Mouse (Mus musculus) forebrain, embryonic 10.5 days (tissue): Measurements from ENCODE around the gene Map2. TPM values are rescaled to one million over a fixed set of nuclear protein-coding genes. Genes with fewer than 3 reads are reported as not detected.

ENCODE experiments used
- DNase-seq: peaks from one replicate; pipeline ENCODE4 v3.0.0-alpha.2; 2017; ENCODE audit warnings: low spot score; ENCODE audit errors: extremely low spot score
- H3K27ac ChIP-seq: fragments of 300-500 bp; sonication (generic); 2 replicates; pipeline ENCODE4 v1.5.1; 2016; ENCODE audit warnings: mild to moderate bottlenecking
- H3K27me3 ChIP-seq: fragments of 300-500 bp; sonication (generic); 2 replicates; pipeline ENCODE4 v1.6.1; 2016; ENCODE audit warnings: mild to moderate bottlenecking; ENCODE audit not compliant: poor library complexity, severe bottlenecking
- H3K36me3 ChIP-seq: fragments of 300-500 bp; sonication (generic); replicated peaks from 2 replicates; pipeline ENCODE4 v1.6.1; 2016; ENCODE audit warnings: mild to moderate bottlenecking, moderate library complexity
- H3K4me1 ChIP-seq: fragments of 300-500 bp; sonication (generic); 2 replicates; pipeline ENCODE4 v1.6.1; 2016
- H3K4me3 ChIP-seq: fragments of 300-500 bp; sonication (generic); 2 replicates; pipeline ENCODE4 v1.5.1; 2016; ENCODE audit warnings: mild to moderate bottlenecking, moderate library complexity
- H3K9me3 ChIP-seq: fragments of 300-500 bp; sonication (generic); 2 replicates; pipeline ENCODE4 v1.6.1; 2016; ENCODE audit warnings: mild to moderate bottlenecking, moderate library complexity
- WGBS: fragments of 180-500 bp; shearing (Covaris S2); methylation state at CpG from one replicate; pipeline ENCODE4 v1.1.7; 2016; 5-methylcytosine and 5-hydroxymethylcytosine counted together
- polyA plus RNA-seq: library from polyadenylated mRNA; unstranded; fragments of >200 nt; fragmentation: Nextera tagmentation; extraction: Ambion mirVana; gene quantifications from 2 replicates; pipeline ENCODE4 v1.2.1, GENCODE M21; 2016

The Map2 gene
- 59.6 and 73.6 TPM in 2 replicates for polyA plus RNA-seq

DNA sequence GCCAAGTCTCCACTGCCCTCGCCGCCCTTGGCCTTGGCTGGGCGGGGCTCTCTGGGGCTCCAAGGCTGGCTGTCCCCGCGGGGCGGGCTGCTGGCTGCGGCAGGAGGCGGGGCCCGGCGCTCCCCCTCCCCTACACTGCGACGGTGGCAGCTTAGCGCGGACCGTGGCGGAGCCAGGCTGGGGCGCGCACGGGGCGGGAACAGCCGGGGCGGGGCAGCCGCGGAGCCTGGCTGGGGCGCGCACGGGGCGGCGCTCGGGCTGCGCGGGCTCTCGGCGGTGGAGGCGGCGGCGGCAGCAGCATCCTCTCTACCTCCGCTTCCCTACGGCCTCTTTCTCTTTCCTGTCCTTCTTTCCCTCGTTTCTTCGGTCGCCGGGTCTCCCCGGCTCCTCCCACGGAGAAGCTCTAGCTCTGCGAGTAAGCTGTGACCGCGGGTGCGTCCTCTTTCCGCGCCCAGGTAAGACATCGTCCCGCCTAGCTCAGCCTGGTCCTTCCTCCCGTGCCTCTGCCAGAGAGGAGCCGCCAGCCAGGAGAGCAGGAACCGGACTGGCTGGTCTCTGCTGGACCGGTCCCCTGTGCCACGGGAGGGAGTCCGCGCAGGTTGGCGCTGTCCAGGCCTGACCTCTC, at the start of gene Map2:
Gene Map2, plus strand, starts transcription at position 233 of the 625 bp plus-strand sequence.
- no peaks in the 10 kb centered on the region for H3K9me3 ChIP-seq
- under 1% methylated on average over 61 of the region's 61 CpGs for WGBS

DNA sequence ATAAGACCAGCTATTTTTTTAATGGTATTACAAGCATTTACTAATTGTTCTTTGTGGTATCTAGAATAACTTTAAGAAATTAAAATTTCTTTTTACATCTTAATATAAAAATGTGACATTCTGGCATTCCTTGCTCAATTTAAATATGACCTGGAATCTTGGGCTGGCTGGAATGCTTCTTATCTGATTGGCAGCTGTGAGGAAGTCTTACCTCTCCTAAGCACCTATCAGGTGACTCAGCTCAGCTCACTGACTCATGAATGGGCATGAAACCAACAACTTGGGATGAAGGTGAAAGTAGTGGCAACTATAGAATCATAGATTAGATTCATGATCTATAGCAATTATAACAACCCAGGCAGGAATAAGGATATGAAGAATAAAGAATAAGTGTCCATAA, 42.1 kb upstream of the Map2 start:
- DNase-seq = no peak
- H3K27me3 ChIP-seq = no peaks in the 10 kb centered on the region
- H3K4me3 ChIP-seq = no peak overlapping the region
- no peaks in the 10 kb centered on the region for H3K36me3 ChIP-seq
- H3K27ac ChIP-seq = no peak overlapping the region
- no peaks in the 10 kb centered on the region for H3K4me1 ChIP-seq
- no peaks in the 10 kb centered on the region for H3K9me3 ChIP-seq

More for the DNA sequence above, at the start of gene Map2:
- peaks cover 16% of the 10 kb centered on the region for H3K27me3 ChIP-seq
- H3K36me3 ChIP-seq = no peaks in the 10 kb centered on the region; the same call in 1 of the 2 replicates
- peak within 1 kb of the TSS; percentile 83 for H3K4me3 ChIP-seq
- DNase-seq = peak; percentile 82
- H3K4me1 ChIP-seq = peaks cover 47% of the 10 kb centered on the region
- H3K27ac ChIP-seq = peak within 1 kb of the TSS; percentile 90

DNA sequence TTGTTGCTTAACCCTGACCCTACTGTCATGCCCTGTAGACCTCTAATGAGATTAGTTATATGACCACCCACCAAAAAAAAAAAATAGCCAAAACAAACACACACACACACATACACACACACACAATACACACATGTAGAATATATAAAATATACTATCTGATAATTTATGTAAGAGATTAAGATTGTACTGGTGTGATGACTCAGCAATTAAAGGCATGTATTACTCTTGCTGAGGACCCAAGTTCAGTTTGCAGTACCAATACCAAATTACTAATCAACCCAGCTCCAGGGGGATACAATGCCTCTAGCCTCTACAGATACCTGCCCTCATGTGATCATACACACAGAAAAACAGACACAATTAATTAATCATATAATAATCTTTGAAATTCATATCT, 39.7 kb upstream of the Map2 start:
- DNase-seq = no peak
- no peaks in the 10 kb centered on the region for H3K36me3 ChIP-seq
- H3K27ac ChIP-seq = no peak overlapping the region
- H3K4me1 ChIP-seq = no peaks in the 10 kb centered on the region
- H3K27me3 ChIP-seq = no peaks in the 10 kb centered on the region
- no peaks in the 10 kb centered on the region for H3K9me3 ChIP-seq
- no peak overlapping the region for H3K4me3 ChIP-seq

DNA sequence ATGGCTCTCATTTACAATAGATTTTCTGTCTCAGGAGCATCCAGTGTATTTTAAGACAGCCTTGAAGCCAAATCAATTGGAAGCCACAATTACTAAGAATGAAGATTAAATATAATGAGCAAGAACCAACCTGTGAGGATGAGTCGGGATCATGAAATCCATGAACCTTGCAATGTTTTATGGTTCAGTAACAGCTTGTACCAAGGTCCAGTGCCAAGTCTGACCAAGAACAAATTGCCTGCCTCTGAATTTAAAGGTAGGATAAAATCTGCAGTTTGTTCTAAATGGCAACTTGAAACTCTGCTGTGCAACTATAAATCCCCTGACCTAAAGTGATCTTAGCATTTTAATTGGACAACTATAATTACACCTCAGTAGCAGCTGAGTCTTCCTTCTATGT, 34.4 kb upstream of the Map2 start:
- Histone ChIP-seq H3K4me1 (0 out of 2 replicates have a peak, but pooled peaks cover 3% of the 10 kb centered on the region), H3K27ac (no peak overlapping the region), H3K27me3 (no peaks in the 10 kb centered on the region), H3K36me3 (no peaks in the 10 kb centered on the region), H3K4me3 (no peak overlapping the region), H3K9me3 (no peaks in the 10 kb centered on the region)
- no peak for DNase-seq
- WGBS = 92% methylated on average over 1 of the region's 1 CpGs

DNA sequence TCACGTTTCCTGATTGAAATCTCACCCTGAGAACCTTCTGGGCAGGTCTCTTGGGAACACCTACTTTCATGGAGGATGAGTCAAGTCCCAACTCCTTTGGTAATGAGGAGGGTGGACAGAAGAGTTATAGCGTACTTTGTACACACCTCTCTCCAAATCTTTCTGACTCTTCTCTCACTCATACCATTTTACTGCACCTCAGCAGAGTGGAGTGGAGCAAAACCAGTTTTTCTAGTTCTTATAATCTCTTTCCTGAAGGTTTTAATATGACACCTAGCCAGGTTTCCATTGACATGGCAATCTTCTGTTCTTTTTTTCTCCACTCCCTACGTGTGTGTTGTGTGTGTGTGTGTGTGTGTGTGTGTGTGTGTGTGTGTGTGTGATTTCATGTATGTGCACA, 29.9 kb upstream of the Map2 start:
- Histone ChIP-seq H3K36me3 (no peaks in the 10 kb centered on the region), H3K4me3 (no peak overlapping the region), H3K27ac (no peak overlapping the region), H3K4me1 (peaks cover 8% of the 10 kb centered on the region; the same call in 1 of the 2 replicates), H3K27me3 (no peaks in the 10 kb centered on the region), H3K9me3 (no peaks in the 10 kb centered on the region)
- no peak for DNase-seq
- WGBS = 86% methylated on average over 3 of the region's 3 CpGs

DNA sequence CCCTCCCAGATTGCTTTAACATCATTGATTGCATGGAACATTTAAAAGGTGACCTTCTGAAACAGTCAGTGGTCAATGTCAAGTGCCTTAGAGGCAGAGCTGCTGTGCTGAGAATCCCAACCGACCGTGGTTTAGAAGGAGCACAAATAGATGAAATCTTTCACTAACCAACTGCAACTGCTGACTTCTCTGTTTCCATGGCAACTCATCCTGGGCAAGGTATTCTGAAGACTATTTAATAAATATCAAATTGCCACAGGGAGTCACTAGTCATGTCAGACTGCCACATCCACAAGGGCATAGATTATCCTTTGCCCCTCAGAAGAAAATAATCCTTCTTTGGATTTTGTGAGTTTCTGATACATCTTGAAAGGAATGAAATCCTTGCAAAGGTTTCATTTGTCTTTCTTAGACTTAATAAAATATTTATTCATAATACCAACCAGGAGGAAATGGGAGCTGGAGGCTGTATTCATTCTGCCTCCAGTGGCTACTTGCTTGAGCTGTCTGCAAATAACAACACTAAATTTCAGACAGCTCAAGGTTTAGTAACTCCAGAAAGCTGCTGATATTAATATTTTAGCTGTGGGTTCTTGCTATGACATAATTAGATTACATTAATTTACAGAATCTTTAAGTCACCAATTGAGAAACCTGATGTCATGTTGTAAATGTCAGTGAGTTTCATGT, 26.1 kb upstream of the Map2 start:
- Histone ChIP-seq H3K4me3 (no peak overlapping the region), H3K9me3 (no peaks in the 10 kb centered on the region), H3K36me3 (no peaks in the 10 kb centered on the region), H3K4me1 (peaks cover 8% of the 10 kb centered on the region; the same call in 1 of the 2 replicates), H3K27ac (no peak overlapping the region), H3K27me3 (no peaks in the 10 kb centered on the region)
- no peak for DNase-seq
- 73% methylated on average over 2 of the region's 2 CpGs for WGBS

DNA sequence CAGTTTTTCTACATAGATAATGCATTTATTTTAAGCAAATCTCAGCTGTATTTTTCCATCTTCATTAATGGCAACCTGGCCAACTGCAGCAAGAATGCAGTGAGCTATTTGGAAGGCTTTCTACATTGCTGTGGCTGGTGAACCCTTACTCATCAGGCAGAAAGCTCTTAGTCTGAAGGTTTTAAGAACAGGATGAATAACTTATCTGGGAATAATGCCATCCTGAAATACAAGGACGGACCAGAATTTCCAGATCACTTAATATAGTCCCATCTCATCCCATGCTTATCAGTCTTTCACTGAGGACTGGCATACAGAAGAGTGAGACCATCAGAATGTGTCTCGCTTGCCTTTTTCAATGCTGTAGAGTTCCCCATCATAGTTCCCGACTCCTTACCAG, 24.3 kb upstream of the Map2 start:
- Histone ChIP-seq H3K4me3 (no peak overlapping the region), H3K4me1 (peaks cover 5% of the 10 kb centered on the region; the same call in 1 of the 2 replicates), H3K9me3 (no peaks in the 10 kb centered on the region), H3K27ac (no peak overlapping the region), H3K36me3 (no peaks in the 10 kb centered on the region), H3K27me3 (no peaks in the 10 kb centered on the region)
- no peak for DNase-seq
- 86% methylated on average over 3 of the region's 3 CpGs for WGBS

DNA sequence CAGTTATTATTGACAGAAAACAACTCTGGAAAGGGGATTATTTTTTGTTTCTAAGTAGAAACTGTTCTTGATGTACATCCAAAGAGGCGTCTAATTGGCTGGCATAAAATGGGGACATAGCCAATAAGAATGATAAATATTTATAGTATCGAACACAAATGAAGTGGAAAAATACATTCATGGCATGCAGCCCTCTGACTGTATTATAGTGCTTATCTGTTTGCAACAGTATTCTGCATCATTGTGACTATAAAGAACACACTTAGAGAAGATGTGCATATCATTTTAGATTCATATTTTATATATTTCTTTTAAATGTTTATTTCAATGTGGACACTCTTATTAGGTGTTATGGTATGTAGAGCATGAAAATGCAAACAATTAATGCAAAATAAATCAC, 17.9 kb upstream of the Map2 start:
- H3K27me3 ChIP-seq = no peaks in the 10 kb centered on the region
- H3K4me3 ChIP-seq = no peak overlapping the region

DNA sequence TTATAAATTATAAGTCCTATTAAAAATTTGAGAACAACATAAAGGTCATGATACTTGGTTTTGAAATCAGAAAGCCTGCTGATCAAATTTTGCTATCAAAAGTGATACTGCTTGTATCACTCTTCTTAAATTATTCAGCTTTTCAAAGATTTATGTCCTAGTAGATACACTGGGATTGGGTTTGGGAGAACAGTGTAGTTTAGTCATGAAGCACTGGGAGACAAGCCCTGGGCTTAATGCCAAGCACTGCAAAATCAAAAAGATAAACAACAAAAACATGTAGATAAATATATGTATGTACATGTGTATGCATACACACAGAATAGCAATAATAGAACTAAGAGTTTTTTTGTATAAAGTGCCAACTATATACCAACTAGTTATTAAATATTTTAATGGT, 17.5 kb upstream of the Map2 start:
- DNase-seq = no peak
- H3K4me1 ChIP-seq = no peaks in the 10 kb centered on the region
- H3K9me3 ChIP-seq = no peaks in the 10 kb centered on the region
- H3K36me3 ChIP-seq = no peaks in the 10 kb centered on the region
- no peaks in the 10 kb centered on the region for H3K27me3 ChIP-seq
- no peak overlapping the region for H3K4me3 ChIP-seq
- no peak overlapping the region for H3K27ac ChIP-seq

More for the DNA sequence above, 17.9 kb upstream of the Map2 start:
- Histone ChIP-seq H3K27ac (no peak overlapping the region), H3K9me3 (no peaks in the 10 kb centered on the region), H3K4me1 (no peaks in the 10 kb centered on the region), H3K36me3 (no peaks in the 10 kb centered on the region)
- 91% methylated on average over 2 of the region's 2 CpGs for WGBS
- no peak for DNase-seq

DNA sequence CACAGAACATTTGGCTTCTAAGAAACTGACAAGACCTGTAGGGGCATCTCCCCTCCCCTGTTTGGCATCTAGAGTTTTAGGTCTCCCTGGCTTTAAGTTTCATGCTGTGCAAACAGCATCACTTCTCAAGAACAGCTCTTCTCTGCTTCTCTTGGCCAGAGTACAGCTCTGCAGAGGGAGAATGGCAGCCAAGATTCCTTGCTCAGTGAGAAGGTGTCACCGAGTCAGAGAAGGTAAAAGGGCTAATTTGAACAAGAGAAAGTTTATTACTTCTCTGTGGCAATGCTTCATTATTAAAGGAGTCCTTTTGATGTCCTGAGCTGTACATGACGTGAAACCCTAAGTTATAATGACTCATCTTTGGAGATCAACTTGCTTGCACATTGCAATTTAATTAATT, 10.4 kb upstream of the Map2 start:
- Histone ChIP-seq H3K36me3 (no peaks in the 10 kb centered on the region), H3K27ac (no peak overlapping the region), H3K27me3 (no peaks in the 10 kb centered on the region), H3K4me3 (no peak overlapping the region), H3K4me1 (no peaks in the 10 kb centered on the region), H3K9me3 (no peaks in the 10 kb centered on the region)
- WGBS = 80% methylated on average over 2 of the region's 2 CpGs
- DNase-seq = no peak

DNA sequence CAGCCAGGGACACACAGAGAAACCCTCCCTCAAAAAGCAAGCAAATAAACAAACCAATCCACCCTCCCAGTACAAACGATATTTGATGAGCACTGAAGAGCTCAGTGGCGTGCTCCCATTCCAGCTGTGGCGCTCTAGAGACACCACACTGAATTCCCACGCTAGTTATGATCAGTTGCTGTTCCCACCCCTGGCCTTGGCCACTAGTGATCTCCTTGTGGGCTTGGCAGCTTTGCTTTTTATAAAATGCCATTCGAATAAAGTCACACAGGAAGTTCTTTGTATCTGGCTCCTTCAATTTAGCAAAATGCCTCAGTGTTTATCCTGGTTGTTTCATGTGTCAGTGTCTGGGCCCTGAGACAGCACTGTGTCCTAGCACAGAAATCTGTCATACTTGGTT, 6.4 kb upstream of the Map2 start:
- no peak for DNase-seq
- Histone ChIP-seq H3K4me3 (no peak overlapping the region), H3K27ac (no peak overlapping the region), H3K9me3 (no peaks in the 10 kb centered on the region), H3K4me1 (peaks cover 12% of the 10 kb centered on the region), H3K27me3 (peaks cover 7% of the 10 kb centered on the region), H3K36me3 (no peaks in the 10 kb centered on the region)
- 82% methylated on average over 5 of the region's 5 CpGs for WGBS

DNA sequence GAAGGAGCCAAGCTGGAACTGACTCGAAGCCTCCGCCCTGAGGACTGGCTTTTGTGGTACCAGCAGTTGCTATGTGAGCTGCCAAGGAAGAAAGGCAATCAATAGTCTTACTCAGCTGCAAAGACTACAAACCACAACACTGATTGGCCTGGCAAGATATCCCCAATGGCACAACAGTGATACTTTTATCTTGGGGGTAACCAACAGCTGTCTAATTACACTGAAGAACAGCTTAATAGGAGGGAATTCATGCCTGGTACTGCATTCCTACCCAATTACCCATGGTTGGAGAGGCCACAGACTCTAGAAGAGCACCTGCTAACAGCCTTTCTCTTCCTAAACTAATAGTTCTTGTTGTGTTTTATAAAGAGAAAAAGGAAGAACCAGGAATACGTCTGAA, 2.9 kb upstream of the Map2 start:
- DNase-seq = no peak
- Histone ChIP-seq H3K4me3 (no peak overlapping the region), H3K4me1 (peaks cover 37% of the 10 kb centered on the region), H3K36me3 (no peaks in the 10 kb centered on the region), H3K9me3 (no peaks in the 10 kb centered on the region), H3K27ac (no peak overlapping the region), H3K27me3 (peaks cover 16% of the 10 kb centered on the region)
- WGBS = 81% methylated on average over 3 of the region's 3 CpGs

DNA sequence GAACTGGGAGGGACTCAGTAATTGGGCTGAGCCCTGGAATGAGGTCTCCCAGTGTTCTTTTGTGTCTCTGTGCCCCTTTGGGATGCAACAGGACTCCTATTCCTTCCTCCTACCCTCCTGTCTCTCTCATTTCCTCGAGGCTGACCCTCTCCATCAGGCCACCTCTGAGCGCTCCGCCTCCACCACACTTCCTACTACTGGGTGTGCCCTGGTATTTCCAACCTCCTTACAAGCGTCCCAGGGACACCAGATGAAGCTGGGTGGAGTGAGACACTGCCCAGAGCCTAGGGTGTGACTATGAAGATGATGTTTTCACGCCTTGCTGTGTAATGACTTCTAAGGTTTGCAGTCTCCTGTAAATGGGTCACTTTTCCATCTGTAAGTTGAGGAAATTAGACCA, 1.4 kb upstream of the Map2 start:
- peaks cover 47% of the 10 kb centered on the region for H3K4me1 ChIP-seq
- H3K27me3 ChIP-seq = peaks cover 16% of the 10 kb centered on the region
- no peak for DNase-seq
- H3K27ac ChIP-seq = no peak overlapping the region
- no peaks in the 10 kb centered on the region; the same call in 1 of the 2 replicates for H3K36me3 ChIP-seq
- H3K9me3 ChIP-seq = no peaks in the 10 kb centered on the region
- no peak overlapping the region for H3K4me3 ChIP-seq
- WGBS = 46% methylated on average over 5 of the region's 5 CpGs
